Mouse (Mus musculus): ENCODE measurements around the gene Rhox2h. TPM values are rescaled to one million over a fixed set of nuclear protein-coding genes. Genes with fewer than 3 reads are reported as not detected.
"Not testable (repeated sequence)": the region's sequence is repeated elsewhere in the genome, so short reads cannot be mapped to it uniquely, and the experiment has no call there.

Rhox2h gene
- polyA plus RNA-seq (2015; fragmentation: Nextera tagmentation; extraction: Ambion mirVana) = not detected in 2 replicates

GRCm38 (mm10) chrX:37673177-37673576 lies at the start of gene Rhox2h:
Rhox2h (minus strand) TSS chrX:37673277.
- H3K27ac ChIP-seq (ENCODE audit: low read depth); H3K4me3 ChIP-seq (ENCODE audit: low read depth, low read length); DNase-seq; H3K9me3 ChIP-seq (ENCODE audit: low read length); H3K9ac ChIP-seq (replicated peaks); H3K4me2 ChIP-seq (ENCODE audit: low read depth, low read length); H3K36me3 ChIP-seq (replicated peaks; ENCODE audit: insufficient read depth, low read length); H3K4me1 ChIP-seq (ENCODE audit: insufficient read depth); ATAC-seq; H3K27me3 ChIP-seq (ENCODE audit: insufficient read depth, low read length): not testable (repeated sequence)
- 77% methylated on average over 8 of the region's 8 CpGs for WGBS (ENCODE audit: insufficient replicate concordance)

DNA sequence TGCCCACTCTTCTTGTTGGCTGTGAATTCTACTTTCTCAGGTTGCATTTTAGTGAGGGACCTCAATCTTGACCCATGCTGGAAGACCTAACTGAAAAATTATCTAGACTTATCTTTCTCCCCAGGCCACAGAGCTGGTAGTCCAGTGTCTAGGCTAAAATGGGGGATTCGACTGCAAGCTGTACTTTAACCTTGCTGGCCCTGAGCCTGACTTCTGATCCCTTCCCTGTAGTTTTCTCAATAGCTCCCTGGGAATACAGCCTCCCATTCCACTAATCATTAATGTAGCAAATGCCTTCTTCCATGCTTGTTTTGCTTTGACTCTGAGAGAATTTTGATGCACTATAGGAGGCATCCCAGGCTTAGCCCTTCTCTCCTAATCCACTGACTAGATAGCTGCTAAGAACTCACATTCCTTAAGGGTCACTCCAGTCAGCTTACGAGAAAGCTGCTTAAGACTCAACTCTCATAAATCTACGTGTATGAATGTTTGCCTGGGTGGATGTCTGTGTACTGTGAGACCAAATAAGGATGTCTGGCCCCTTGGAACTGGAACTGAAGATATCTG lies 28.8 kb upstream of the Rhox2h start:
- Histone ChIP-seq H3K27ac (ENCODE audit: low read depth) (no peak overlapping the region), H3K4me1 (ENCODE audit: insufficient read depth) (no peaks in the 10 kb centered on the region), H3K4me3 (ENCODE audit: low read depth, low read length) (no peak overlapping the region), H3K9me3 (ENCODE audit: low read length) (peaks cover 2% of the 10 kb centered on the region; the same call in 1 of the 2 replicates), H3K36me3 (replicated peaks; ENCODE audit: insufficient read depth, low read length) (no peaks in the 10 kb centered on the region), H3K27me3 (ENCODE audit: insufficient read depth, low read length) (no peaks in the 10 kb centered on the region), H3K9ac (replicated peaks) (no peak overlapping the region), H3K4me2 (ENCODE audit: low read depth, low read length) (no peak overlapping the region)
- 53% methylated on average over 3 of the region's 3 CpGs for WGBS (ENCODE audit: insufficient replicate concordance)
- TF ChIP-seq CTCF (IDR thresholded peaks at IDR 0.05; ENCODE audit: low read depth) = no peak
- TF ChIP-seq EP300 (IDR thresholded peaks at IDR 0.05; ENCODE audit: low read depth) = no peak
- no peak for ATAC-seq
- no peak for DNase-seq

DNA sequence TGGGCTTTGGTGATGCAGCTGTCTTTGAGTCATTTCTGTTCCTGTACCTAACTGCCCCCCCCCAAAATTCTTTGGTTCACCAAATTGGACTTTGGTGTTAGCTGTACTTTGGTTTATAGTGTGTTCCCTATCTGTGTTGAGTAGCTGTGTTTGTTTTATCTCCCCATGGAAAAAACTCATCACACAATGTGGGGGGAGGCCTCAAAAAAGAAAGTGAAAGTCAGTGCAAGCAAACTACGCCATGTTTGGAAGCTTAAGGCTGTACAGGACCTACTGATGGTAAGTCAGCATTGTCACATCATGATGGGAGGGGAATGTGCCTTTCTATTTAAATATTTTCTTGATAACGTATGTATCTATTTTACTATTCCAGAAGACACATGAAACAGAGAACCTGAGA lies 19.2 kb upstream of the Rhox2h start:
- no peak for TF ChIP-seq EP300 (IDR thresholded peaks at IDR 0.05; ENCODE audit: low read depth)
- no peak for TF ChIP-seq CTCF (IDR thresholded peaks at IDR 0.05; ENCODE audit: low read depth)
- WGBS (ENCODE audit: insufficient replicate concordance) = 65% methylated on average over 2 of the region's 2 CpGs
- H3K4me2 ChIP-seq (ENCODE audit: low read depth, low read length) = no peak overlapping the region
- H3K4me1 ChIP-seq (ENCODE audit: insufficient read depth) = no peaks in the 10 kb centered on the region
- H3K36me3 ChIP-seq (replicated peaks; ENCODE audit: insufficient read depth, low read length) = no peaks in the 10 kb centered on the region
- H3K4me3 ChIP-seq (ENCODE audit: low read depth, low read length) = no peak overlapping the region
- no peaks in the 10 kb centered on the region for H3K9me3 ChIP-seq (ENCODE audit: low read length)
- DNase-seq = no peak
- H3K9ac ChIP-seq (replicated peaks) = no peak overlapping the region
- ATAC-seq = 0 out of 2 replicates have a peak, but pooled peaks have one; percentile 8
- no peaks in the 10 kb centered on the region for H3K27me3 ChIP-seq (ENCODE audit: insufficient read depth, low read length)
- H3K27ac ChIP-seq (ENCODE audit: low read depth) = no peak overlapping the region

- Histone ChIP-seq H3K4me2 (ENCODE audit: low read depth, low read length) (no peak overlapping the region), H3K27me3 (ENCODE audit: insufficient read depth, low read length) (no peaks in the 10 kb centered on the region), H3K4me1 (ENCODE audit: insufficient read depth) (no peaks in the 10 kb centered on the region), H3K4me3 (ENCODE audit: low read depth, low read length) (no peak overlapping the region), H3K9ac (replicated peaks) (no peak overlapping the region), H3K36me3 (replicated peaks; ENCODE audit: insufficient read depth, low read length) (no peaks in the 10 kb centered on the region), H3K27ac (ENCODE audit: low read depth) (no peak overlapping the region), H3K9me3 (ENCODE audit: low read length) (no peaks in the 10 kb centered on the region)
- TF ChIP-seq EP300 (IDR thresholded peaks at IDR 0.05; ENCODE audit: low read depth) = no peak
- TF ChIP-seq CTCF (IDR thresholded peaks at IDR 0.05; ENCODE audit: low read depth) = no peak
- no peak for ATAC-seq
- DNase-seq = no peak
- 83% methylated on average over 24 of the region's 24 CpGs for WGBS (ENCODE audit: insufficient replicate concordance)
Measured at GRCm38 (mm10) chrX:37683031-37683715, 10.1 kb upstream of the Rhox2h start.

- H3K27ac ChIP-seq (ENCODE audit: low read depth); DNase-seq; H3K4me1 ChIP-seq (ENCODE audit: insufficient read depth); H3K4me3 ChIP-seq (ENCODE audit: low read depth, low read length); H3K4me2 ChIP-seq (ENCODE audit: low read depth, low read length); H3K9me3 ChIP-seq (ENCODE audit: low read length); ATAC-seq; H3K36me3 ChIP-seq (replicated peaks; ENCODE audit: insufficient read depth, low read length); H3K27me3 ChIP-seq (ENCODE audit: insufficient read depth, low read length); H3K9ac ChIP-seq (replicated peaks): not testable (repeated sequence)
- 50% methylated on average over 1 of the region's 3 CpGs for WGBS (ENCODE audit: insufficient replicate concordance)
Measured at GRCm38 (mm10) chrX:37668664-37669063, 4.4 kb downstream of the Rhox2h start, which contains the start of gene Rhox3h. Rhox3h (minus strand) TSS chrX:37668764.

DNA sequence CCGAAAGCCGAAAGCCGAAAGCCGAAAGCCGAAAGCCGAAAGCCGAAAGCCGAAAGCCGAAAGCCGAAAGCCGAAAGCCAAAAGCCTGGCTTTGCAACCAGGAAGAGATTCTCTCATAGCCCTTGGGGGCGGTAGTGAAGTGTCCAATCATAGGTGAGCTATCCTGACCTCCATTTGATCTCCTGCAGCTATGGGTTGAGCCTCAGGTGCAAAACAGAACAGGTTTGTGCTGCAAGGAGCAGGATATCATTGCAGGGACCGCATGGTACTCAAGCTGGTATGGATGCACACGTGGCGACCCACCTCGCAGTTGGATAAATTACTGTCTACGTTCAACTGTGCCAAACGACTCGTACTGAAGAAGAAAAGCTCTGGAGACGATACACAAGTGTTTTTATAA lies 21.9 kb downstream of the Rhox2h start, which contains the start of gene Rhox4g:
Gene Rhox4g, minus strand, starts transcription at position 101 of the 400 bp plus-strand sequence.
- WGBS (ENCODE audit: insufficient replicate concordance) = 88% methylated on average over 13 of the region's 20 CpGs

GRCm38 (mm10) chrX:37643370-37643769 lies 29.7 kb downstream of the Rhox2h start, which contains the start of gene Rhox2g:
Rhox2g (minus strand) TSS chrX:37643470.
- H3K27ac ChIP-seq (ENCODE audit: low read depth); DNase-seq; H3K9ac ChIP-seq (replicated peaks); ATAC-seq; H3K4me3 ChIP-seq (ENCODE audit: low read depth, low read length); H3K27me3 ChIP-seq (ENCODE audit: insufficient read depth, low read length); H3K9me3 ChIP-seq (ENCODE audit: low read length); H3K4me2 ChIP-seq (ENCODE audit: low read depth, low read length); H3K36me3 ChIP-seq (replicated peaks; ENCODE audit: insufficient read depth, low read length); H3K4me1 ChIP-seq (ENCODE audit: insufficient read depth): not testable (repeated sequence)
- 79% methylated on average over 6 of the region's 6 CpGs for WGBS (ENCODE audit: insufficient replicate concordance)

More for the DNA sequence above, 21.9 kb downstream of the Rhox2h start, which contains the start of gene Rhox4g:
- not testable (repeated sequence) for ATAC-seq; H3K4me3 ChIP-seq (ENCODE audit: low read depth, low read length); DNase-seq; H3K36me3 ChIP-seq (replicated peaks; ENCODE audit: insufficient read depth, low read length); H3K4me2 ChIP-seq (ENCODE audit: low read depth, low read length); H3K9me3 ChIP-seq (ENCODE audit: low read length); H3K9ac ChIP-seq (replicated peaks); H3K27ac ChIP-seq (ENCODE audit: low read depth); H3K4me1 ChIP-seq (ENCODE audit: insufficient read depth); H3K27me3 ChIP-seq (ENCODE audit: insufficient read depth, low read length)

- not testable (repeated sequence) for H3K4me1 ChIP-seq (ENCODE audit: insufficient read depth); H3K36me3 ChIP-seq (replicated peaks; ENCODE audit: insufficient read depth, low read length); DNase-seq; H3K9ac ChIP-seq (replicated peaks); H3K27me3 ChIP-seq (ENCODE audit: insufficient read depth, low read length); H3K4me2 ChIP-seq (ENCODE audit: low read depth, low read length); ATAC-seq; H3K27ac ChIP-seq (ENCODE audit: low read depth); H3K9me3 ChIP-seq (ENCODE audit: low read length); H3K4me3 ChIP-seq (ENCODE audit: low read depth, low read length)
- WGBS (ENCODE audit: insufficient replicate concordance) = 73% methylated on average over 2 of the region's 2 CpGs
Measured at GRCm38 (mm10) chrX:37628512-37628911, 44.6 kb downstream of the Rhox2h start, which contains the start of gene Rhox3g. Rhox3g (minus strand) TSS chrX:37628612.

Measured in liver, postnatal 0 days (tissue).